Mouse (Mus musculus) left cerebral cortex, adult 8-10 months (tissue): Measurements from ENCODE around the gene Car15. TPM values are rescaled to one million over a fixed set of nuclear protein-coding genes. Genes with fewer than 3 reads are reported as not detected.

Source experiments
- DNase-seq, 2 experiments: peaks; one replicate each; pipeline ENCODE4 v3.0.0; 2022; ENCODE audit warnings: low spot score in 2 of 2
- total RNA-seq, 4 experiments: library from RNA; stranded (reverse); gene quantifications; 2 replicates each; pipeline ENCODE4 v1.2.4; 2022

The Car15 gene
- total RNA-seq, 4 experiments from 2014 or later: 6.5 to 13.3 (median 7.8) TPM

DNA sequence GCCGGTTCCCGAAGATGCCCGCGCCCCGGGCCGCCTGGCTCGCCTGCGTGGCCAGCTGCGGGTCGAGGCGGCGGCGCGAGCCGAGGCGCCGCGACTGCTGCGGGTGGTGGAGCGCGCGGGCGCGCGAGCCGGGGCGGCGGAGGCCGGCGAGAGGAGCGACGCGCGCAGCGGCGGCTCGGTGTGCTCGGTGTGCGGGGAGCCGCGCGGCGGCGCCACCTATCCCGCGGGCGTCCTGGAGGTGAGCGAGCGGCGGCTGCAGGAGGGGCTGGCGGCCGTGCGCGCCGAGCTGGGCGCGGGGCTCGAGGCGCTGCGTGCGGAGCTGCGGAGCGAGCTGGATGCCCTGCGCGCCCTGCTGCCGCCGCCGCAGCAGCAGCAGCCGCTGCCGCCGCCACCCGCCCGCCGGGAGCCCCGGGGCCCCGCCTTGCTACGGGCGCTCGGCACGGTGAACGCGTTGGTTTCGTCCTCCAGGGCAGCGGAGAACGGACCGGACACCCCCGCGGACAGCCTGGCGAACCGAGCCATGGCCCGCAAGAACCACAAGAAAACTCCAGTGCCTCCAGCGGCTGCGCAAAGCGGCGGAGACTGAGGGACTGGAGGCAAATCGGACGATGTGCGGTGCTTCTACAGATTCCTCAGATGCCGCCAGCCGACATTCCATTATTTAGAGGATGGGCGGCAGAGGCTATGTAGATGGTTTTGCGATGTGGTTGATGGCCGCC is 4.3 kb downstream of the Car15 start:
- DNase-seq: peak in 1 of 2 experiments; percentile 61

- no peak for DNase-seq
Measured at GRCm38 (mm10) chr16:17833321-17833680, 4.9 kb downstream of the Car15 start.

DNA sequence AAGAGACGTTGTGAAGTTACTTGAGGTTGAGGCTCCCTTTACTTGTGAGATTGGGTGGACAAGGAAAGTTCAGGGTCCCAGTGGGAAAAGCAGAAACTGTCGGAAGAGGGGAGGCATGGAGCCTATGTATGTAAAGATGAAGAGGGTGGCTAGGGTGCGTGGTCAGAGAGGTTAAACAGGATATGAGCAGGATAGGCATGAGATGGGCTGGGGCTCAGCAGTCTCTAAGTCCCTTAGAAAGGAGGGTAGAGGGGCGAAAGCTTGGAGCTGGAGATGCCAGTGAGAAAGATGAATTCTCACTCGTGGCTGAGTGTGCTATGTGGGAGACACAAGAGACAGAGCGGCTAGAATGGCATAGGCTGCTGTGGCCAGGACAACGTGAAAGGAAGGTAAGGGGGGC is 5.3 kb downstream of the Car15 start, which contains the start of gene B830017H08Rik:
TSS of gene B830017H08Rik (plus strand) at position 301 of the 400 bp plus-strand sequence.
- DNase-seq: no peak

DNA sequence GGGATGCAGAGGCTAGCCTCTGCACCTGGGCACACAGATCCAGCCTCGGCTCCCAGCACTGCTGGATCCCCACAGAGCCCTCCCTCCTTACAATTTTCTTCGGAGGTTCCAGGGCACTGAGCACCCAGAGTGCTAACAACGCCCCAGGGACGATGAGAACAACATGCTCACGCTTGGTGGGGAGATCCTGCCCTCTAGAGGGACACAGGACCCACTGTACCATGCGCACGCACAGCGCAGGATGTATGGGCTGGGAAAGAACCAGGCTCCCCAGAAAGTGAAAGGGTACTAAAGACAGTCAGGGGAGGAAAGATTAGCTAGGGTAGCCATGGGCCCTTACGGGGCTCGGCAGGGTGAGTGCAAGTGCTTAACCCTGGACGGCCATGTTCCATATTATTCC is 6.4 kb downstream of the Car15 start:
- DNase-seq: no peak

DNA sequence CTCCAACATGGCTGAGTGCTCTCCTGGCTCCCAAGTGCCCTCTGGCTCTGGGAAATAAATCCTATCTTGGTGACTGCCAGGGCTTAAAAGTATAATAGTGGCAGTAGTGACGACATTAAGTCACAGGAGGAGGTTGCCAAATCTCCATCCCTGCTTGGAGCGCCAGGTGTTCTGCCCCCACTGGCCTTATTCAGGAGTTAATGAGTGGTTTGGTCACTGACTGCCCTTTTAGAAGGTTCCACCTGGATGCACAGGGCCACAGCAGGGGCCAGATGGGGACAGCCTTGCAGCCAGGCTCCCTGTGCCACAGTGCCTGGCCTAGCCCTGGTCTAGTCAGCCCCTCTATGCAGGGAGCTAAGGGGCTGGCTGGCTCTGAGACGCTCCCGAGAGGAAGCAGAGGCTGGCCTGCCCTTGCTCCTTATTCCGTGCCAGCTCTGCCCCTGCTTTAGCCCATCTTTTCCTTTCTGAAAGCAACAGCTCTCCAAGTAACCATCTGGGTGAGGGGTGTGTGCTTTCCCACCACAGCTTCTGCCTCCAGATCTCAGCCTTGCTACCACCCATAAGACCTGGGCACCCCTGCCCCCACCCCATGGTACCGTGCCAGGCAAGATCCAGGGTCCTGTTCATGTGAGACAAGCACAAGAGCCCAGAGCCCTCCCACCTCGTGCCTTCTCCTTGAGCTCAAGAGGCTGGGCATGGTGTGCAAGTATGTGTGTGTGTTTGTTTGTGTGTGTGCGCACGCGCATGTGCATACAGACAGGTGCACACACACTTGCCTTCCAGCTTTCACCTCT is 7.6 kb downstream of the Car15 start:
- DNase-seq: no peak

- no peak for DNase-seq
Measured at GRCm38 (mm10) chr16:17828867-17829266, 9.3 kb downstream of the Car15 start.

DNA sequence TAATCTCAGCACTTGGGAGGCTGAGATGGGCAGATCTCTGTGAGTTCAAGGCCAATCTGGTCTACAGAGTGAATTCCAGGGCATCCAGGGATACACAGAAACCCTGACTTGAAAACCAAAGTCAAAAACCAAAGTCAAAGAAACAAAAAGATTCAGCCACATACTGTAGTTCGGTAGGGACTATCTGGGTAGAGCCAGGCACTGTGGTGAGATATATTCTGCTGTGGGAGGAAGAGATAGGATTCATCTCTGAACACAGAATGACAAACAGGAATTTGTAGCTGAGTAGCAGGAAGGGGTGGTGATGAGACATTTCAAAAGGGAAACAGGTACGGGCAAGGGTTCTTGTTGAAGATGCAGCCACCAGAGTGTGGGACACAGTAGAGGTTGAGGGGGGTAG is 9.9 kb downstream of the Car15 start:
- no peak for DNase-seq

DNA sequence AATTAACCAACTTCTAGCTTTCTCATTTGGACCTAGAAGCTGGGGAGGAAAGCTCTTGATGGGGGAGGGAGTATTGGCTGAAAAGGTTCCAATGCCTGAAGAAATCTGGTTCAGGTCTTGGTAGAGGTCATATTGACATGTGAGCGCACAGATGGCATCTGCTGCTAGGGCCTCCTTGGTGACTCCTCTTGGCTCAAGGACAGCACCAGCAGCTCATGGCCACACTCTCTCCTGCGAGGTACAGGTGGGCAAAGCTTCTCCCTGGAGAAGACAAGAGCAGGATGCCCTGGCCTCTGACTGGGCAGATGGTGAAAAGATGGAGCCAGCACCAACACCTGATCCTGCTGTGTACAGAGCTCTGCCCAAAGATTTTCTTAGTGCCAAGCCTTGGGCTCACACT is 11.7 kb downstream of the Car15 start:
- DNase-seq: no peak

DNA sequence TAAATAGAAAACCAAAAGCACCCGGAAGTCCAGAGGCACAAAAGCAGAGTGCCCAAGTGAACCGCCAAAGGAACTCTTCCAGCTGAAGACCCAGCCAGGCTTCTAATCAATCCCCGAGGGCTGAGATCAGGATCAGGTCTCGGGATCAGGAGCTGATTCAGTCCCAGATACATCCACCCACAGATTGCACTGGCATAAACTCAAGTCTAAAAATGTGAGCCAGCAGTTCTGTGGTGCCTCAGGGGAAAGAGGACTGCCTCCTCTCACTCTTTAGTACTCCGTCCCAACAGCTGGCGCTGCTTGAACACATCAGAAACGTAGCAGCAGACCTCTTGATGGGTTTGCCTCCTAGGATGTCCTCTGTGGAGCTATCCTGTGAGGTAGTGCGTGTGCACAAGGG is 21.6 kb downstream of the Car15 start:
- no peak for DNase-seq

DNA sequence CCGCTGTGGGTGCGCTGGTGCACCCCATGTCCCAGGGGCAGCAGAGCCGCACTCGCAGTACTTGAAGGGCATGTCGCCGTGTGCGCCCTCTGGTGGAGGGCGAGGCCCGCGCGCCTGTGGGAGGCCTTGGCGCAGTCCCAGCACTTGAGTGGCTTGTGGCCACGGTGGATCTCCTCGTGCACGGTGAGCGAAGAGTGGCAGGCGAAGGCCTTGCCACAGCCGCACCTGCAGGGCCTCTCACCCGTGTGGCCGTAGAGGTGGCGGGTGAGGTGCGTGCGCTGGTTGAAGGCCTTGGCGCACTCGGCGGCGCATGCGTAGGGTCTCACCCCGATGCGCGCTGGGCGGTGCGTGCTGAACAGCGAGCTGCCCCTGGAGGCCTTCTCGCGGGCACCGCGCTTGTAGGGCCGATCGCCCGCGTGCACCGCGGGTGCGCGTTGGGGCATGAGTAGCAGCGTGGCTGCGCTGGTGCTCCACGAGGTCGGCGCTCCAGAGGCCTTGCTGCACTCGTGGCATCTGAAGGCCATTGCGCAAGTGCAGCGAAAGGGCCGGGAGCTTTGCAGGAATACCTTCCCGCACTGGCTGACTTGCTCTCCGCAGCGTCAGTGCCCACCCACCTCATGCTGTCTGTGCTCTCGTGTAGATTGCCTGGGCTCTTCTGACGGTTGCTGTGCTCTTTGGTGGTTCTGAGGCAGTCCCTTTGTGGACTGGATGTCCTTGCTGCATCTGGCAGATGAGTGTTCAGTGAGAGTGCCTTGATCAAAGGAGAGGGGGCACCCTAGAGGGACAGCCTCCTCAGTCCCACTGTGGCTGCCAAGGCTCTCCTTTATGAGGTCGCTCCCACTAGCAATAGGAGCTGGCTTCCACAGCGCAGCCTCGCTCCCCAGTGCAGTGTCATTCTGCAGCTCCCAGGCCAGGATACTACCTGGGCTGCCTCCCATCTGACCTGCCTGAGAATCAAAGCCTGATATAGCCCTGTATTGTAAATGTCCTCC is 22.5 kb downstream of the Car15 start:
- DNase-seq: peak in 1 of 2 experiments; percentile 53

DNA sequence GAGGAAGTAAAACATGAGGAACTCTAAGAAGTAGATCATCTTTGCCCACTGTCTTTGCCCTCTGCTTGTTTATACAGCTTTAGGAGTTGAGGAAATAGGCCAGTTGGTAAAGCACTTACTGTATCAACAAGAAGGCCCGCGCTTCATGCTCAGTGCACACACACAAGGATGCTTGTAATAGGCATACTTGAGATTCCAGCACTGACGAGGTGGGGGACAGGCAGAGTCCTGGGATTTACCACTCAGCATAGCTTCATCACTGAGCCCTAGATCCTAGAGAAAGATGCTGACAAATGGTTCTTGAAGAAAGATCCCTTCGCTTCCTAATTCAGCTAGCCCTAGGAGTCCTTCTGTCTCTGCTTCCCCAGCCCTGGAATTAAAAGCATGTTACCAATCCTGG is 25.0 kb downstream of the Car15 start:
- no peak for DNase-seq

- DNase-seq: no peak
Measured at GRCm38 (mm10) chr16:17812120-17812519, 26.0 kb downstream of the Car15 start.

DNA sequence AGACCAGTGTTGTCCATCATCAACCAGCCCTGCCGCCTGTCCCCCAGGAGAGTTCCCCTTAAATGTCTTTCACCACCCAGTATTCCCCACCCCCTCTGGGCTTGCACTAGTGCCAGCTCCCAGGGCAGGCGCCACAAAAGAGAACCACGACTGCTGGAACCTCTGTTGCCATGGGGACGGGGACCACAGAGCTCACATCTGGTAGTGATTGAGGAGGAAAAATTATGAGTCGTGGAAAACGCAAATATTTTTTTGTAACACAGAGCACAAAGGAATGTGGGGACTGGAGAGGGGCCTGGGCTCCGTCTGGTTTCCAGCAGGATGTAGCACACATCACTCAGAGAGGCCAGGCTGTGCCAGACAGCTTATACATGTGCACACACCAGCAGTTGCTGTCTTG is 28.5 kb downstream of the Car15 start:
- DNase-seq: no peak

DNA sequence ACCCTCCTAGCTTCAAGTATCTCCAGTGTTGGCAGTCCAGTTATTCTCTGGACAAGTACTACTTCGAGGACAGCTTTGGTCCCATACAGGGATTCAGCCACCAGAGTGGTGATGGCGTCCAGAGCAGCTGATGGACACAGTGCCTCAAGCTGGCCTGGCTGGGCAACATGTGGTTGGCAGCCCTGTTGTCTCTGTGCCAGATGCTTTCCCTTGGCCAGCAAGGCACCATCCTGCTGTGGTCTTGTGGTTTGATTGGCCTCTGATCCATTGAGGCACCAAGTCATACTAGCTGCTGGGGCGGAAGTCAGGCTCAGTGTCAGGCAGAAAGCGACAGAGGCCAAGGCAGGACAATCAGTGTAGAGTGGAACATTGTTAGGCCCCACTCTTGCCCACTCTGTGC is 29.0 kb downstream of the Car15 start:
- no peak for DNase-seq

DNA sequence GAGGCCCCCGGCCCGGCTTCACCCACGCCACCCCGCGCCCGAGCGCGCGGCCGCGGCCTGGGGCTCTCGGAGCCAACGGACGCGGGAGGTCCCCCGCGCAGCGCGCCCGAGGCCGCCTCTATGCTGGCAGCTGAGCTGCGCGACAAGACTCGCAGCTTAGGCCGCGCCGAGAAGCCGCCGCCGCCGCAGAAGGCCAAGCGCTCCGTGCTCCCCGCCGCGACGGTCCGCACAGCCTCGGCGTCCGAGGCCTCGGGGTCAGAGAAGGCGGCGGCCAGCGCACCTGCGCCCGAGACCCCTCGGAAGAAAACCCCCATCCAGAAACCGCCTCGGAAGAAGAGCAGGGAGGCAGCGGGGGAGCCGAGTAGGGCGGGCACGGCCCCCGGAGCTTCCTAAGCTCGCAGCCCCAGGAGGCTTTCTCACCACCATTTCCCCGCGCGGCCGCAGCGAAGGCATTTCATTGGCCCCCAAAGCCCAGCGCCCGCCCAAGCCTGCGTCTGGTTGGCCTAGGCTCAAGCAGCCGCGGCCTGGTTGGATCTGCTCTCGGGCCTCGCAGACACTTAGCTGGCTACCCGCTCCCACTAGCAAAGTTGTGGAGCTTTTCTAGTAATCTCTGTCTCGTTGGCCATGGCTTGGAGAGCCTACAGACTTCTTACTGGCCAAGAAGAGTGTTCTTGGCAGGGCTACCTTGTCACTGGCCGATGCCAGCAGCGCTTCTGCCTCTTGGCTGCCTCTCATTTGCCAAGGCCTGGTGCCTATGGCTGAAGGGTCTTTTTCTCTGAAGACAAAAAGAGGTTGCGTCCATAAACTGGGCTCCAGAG is 30.8 kb downstream of the Car15 start:
- peak; percentile 77 to 80 for DNase-seq

DNA sequence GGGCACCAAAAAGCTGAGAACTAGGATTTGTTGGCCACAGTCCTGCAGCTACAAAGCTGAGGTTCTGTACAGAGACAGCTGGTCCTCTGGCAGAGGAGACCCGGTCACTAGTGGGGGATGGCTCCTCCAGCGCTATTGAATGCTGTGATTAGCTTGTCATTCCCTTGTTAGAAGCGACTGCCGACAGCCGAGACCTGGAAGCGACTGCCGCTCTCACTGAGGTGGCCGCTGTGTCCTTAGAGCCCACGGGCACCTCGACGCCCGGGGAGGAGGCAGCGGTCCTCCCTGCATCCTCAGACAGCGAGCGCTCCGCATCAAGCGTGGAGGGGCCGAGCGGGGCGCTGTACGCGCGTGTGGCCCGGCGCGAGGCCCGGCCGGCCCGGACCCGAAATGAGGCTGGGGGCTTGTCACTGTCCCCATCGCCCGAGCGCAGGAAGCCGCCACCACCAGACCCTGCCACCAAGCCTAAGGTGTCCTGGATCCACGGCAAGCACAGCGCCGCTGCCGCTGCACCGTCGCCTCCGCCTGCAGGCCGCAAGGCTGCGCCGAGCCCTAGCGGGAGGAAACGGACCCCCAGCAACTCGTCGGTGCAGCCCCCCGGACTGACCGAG is 31.5 kb downstream of the Car15 start:
- no peak for DNase-seq

- no peak for DNase-seq
Measured at GRCm38 (mm10) chr16:17804982-17805381, 33.2 kb downstream of the Car15 start.

DNA sequence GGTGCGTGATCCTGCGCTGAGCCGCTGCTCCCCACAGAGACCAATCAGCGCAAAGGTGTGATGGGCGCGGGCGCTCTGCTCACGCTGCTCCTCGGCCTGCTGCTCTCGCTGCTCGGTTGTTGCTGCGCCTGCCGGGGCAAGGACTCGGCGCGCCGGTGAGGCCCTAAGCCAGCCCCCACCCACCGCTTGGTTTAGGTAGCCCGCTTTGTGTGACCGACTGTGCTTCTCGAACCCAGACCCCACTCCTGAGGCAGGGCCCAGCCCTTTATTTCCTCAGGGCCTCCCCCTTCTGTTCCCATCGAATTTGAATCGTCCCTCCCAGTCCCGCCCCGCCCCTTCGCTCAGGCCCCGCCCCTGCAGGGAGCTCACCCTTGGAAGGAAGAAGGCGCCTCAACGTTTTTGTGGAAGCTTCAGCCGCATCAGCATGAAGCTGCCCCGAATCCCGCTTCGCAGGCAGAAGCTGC is 33.7 kb downstream of the Car15 start:
- DNase-seq: no peak

GRCm38 (mm10) chr16:17803675-17804448 is 34.3 kb downstream of the Car15 start:
- DNase-seq: no peak
